Mouse (Mus musculus) stomach, embryonic 15.5 days (tissue): ENCODE results near the gene Mgam. TPM values are rescaled to one million over a fixed set of nuclear protein-coding genes. Genes with fewer than 3 reads are reported as not detected.
"Not testable (repeated sequence)": the region's sequence is repeated elsewhere in the genome, so short reads cannot be mapped to it uniquely, and the experiment has no call there.

Source experiments
- ATAC-seq: fragments of 200-750 bp; cut with Nextera tagmentation; 2 replicates; pipeline ENCODE4 v1.8.0; 2017; ENCODE audit warnings: low read depth, moderate number of reproducible peaks, moderate TSS enrichment; ENCODE audit not compliant: insufficient read depth, low FRiP score
- H3K27ac ChIP-seq: fragments of 300-500 bp; sonication (generic); 2 replicates; pipeline ENCODE4 v1.5.1; 2015; ENCODE audit warnings: mild to moderate bottlenecking, inconsistent platforms
- H3K27me3 ChIP-seq: fragments of 300-500 bp; sonication (generic); replicated peaks from 2 replicates; pipeline ENCODE4 v1.6.1; 2015; ENCODE audit warnings: inconsistent platforms
- H3K36me3 ChIP-seq: fragments of 300-500 bp; sonication (generic); 2 replicates; pipeline ENCODE4 v1.6.1; 2015; ENCODE audit warnings: inconsistent platforms
- H3K4me1 ChIP-seq: fragments of 300-500 bp; sonication (generic); 2 replicates; pipeline ENCODE4 v1.6.1; 2015; ENCODE audit warnings: inconsistent platforms
- H3K4me2 ChIP-seq: fragments of 300-500 bp; sonication (generic); 2 replicates; pipeline ENCODE4 v1.6.1; 2015; ENCODE audit warnings: mild to moderate bottlenecking, inconsistent platforms
- H3K4me3 ChIP-seq: fragments of 300-500 bp; sonication (generic); replicated peaks from 2 replicates; pipeline ENCODE4 v1.5.1; 2015; ENCODE audit warnings: inconsistent platforms
- H3K9ac ChIP-seq: fragments of 300-500 bp; sonication (generic); 2 replicates; pipeline ENCODE4 v1.6.1; 2015; ENCODE audit warnings: inconsistent platforms
- H3K9me3 ChIP-seq: fragments of 300-500 bp; sonication (generic); 2 replicates; pipeline ENCODE4 v1.6.1; 2016; ENCODE audit warnings: inconsistent platforms
- WGBS: fragments of 180-500 bp; shearing (Covaris S2); methylation state at CpG from one replicate; pipeline ENCODE4 v1.1.7; 2015; 5-methylcytosine and 5-hydroxymethylcytosine counted together
- polyA plus RNA-seq: library from polyadenylated mRNA; unstranded; fragments of >200 nt; fragmentation: Nextera tagmentation; extraction: Ambion mirVana; gene quantifications from 2 replicates; pipeline ENCODE4 v1.2.1, GENCODE M21; 2015

Gene Mgam
- polyA plus RNA-seq, 1 experiment from 2014 or later = 6.6 TPM

DNA sequence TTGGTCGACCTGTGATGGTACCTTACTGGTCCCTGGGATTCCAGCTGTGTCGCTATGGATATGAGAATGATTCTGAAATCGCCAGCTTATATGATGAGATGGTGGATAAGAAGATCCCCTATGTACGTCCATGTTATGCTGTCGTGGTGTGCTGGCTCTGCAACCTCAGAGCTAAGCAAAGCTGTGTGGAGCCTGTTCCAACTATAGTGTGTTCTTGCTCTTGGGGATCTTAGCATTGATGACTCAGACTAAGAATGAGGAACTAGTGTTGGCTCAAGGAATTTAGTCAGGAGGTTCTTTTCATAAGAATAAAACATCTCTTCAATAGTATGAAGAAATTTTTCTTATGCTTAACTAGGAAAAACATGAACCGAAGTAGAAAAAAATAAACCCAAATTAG, 120.4 kb downstream of the Mgam start:
- H3K4me2 ChIP-seq, H3K27ac ChIP-seq, H3K9me3 ChIP-seq, H3K9ac ChIP-seq, H3K4me3 ChIP-seq, H3K36me3 ChIP-seq, H3K4me1 ChIP-seq, H3K27me3 ChIP-seq, ATAC-seq: not testable (repeated sequence)
- 82% methylated on average over 6 of the region's 6 CpGs for WGBS

DNA sequence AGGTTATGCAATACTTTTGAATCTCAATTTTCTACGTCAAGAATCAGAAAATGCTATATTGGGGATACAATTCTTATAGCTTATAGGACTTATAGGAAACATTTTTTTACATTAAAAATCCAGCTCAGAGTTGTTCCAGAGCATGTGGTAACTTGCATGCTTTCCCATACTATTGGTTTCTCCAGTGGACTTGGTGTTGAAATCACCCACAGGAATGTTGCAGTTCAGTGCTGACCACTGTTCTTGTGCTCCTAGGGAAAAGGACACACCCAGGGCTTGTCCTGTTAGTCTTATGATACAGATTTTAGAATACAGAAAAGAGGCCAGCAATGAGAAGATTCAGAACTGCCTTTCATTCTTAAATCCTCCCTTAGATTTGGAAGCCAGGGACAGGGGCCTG, 127.3 kb downstream of the Mgam start:
- H3K9ac ChIP-seq = no peak overlapping the region
- no peak overlapping the region for H3K4me3 ChIP-seq
- no peak overlapping the region for H3K27ac ChIP-seq
- H3K4me2 ChIP-seq = no peak overlapping the region
- WGBS = 83% methylated on average over 1 of the region's 1 CpGs
- H3K27me3 ChIP-seq = no peaks in the 10 kb centered on the region
- H3K9me3 ChIP-seq = no peaks in the 10 kb centered on the region
- ATAC-seq = no peak
- no peaks in the 10 kb centered on the region for H3K36me3 ChIP-seq
- no peaks in the 10 kb centered on the region for H3K4me1 ChIP-seq

DNA sequence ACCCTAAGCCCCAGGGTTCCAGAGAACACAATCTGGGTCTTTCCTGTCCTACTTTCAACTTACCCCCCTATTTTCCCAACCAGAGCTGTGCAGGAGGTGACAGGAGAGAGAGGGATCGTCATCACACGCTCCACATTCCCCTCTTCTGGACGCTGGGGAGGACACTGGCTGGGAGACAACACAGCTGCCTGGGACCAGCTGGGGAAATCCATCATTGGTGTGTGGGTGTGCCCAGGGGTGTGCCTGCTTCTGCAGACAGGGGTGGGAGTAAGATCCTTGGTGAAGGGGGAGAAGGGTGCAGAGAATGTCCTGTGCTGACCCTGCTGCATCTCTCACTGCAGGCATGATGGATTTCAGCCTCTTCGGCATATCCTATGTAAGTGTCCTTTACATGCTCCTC, 128.7 kb downstream of the Mgam start:
- H3K36me3 ChIP-seq, H3K27me3 ChIP-seq, H3K9me3 ChIP-seq, H3K9ac ChIP-seq, H3K4me3 ChIP-seq, ATAC-seq, H3K4me1 ChIP-seq, H3K27ac ChIP-seq, H3K4me2 ChIP-seq: not testable (repeated sequence)
- 29% methylated on average over 2 of the region's 4 CpGs for WGBS

DNA sequence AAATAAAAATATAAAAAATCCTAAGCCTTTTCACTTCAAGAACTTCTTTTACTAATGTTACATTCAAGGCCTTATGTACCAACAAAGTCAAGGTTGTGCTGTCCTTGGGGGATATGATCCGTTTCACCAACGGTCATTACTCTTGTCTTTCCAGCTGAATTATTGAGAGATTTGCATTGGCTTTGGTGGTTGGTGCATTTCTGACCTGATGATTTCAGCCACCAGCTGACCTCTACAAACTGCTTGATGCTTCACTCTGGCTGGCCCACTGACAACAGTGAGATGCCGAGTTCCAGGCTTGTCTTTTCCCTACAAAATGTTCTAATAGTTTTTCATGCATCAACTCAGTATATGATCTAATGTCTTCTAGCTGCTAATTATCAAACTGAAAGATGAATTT, 146.0 kb downstream of the Mgam start:
- no peak for ATAC-seq
- Histone ChIP-seq H3K9me3 (no peaks in the 10 kb centered on the region), H3K4me3 (no peak overlapping the region), H3K9ac (no peak overlapping the region), H3K36me3 (no peaks in the 10 kb centered on the region), H3K4me1 (no peaks in the 10 kb centered on the region), H3K27me3 (no peaks in the 10 kb centered on the region), H3K27ac (no peak overlapping the region), H3K4me2 (no peak overlapping the region)
- 81% methylated on average over 3 of the region's 3 CpGs for WGBS

DNA sequence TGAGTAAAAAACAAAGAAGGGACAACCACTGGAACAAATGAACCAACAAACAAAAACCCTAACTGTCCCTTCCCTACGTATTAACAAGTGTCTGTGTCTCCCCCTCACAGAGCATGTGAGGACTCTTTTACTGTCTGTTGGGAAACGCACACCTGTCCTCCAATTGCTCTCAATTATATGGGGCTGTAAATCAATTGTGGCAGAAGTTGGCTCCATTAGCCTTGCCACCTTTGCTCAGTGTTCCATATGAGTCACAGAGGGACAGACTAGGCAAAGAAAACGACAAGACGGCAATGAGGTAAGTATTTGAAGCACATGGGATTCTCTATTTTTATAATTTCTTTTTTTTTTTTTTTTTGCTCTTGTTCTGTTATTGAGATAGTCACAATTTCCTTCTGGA, 149.8 kb downstream of the Mgam start:
- no peak for ATAC-seq
- Histone ChIP-seq H3K9me3 (no peaks in the 10 kb centered on the region), H3K4me2 (no peak overlapping the region), H3K27ac (no peak overlapping the region), H3K36me3 (no peaks in the 10 kb centered on the region), H3K9ac (no peak overlapping the region), H3K4me1 (no peaks in the 10 kb centered on the region), H3K4me3 (no peak overlapping the region), H3K27me3 (no peaks in the 10 kb centered on the region)
- WGBS = 71% methylated on average over 4 of the region's 4 CpGs

DNA sequence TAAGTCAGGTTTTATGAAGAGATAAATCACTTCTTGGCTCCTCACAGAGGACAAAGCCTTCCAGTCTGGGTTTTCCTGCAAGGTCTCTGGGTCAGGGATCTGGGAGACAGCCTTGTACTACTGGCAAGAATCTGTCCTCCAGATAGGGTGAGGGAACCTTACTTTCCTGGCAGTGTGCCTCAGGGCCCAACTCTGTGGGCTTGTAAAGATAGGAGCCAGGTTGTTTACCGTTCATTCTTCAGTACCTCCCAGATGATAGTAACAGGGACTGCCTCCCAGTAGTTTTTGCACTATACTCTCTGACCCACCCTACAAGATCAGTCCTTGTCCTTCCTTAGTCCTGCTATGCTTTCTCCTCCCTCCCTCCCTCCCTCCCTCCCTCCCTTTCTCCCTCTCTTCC, 155.0 kb downstream of the Mgam start:
- Histone ChIP-seq H3K4me3 (no peak overlapping the region), H3K4me1 (no peaks in the 10 kb centered on the region), H3K9ac (no peak overlapping the region), H3K27ac (no peak overlapping the region), H3K4me2 (no peak overlapping the region), H3K27me3 (no peaks in the 10 kb centered on the region), H3K36me3 (no peaks in the 10 kb centered on the region), H3K9me3 (no peaks in the 10 kb centered on the region)
- no peak for ATAC-seq
- 76% methylated on average over 1 of the region's 1 CpGs for WGBS

DNA sequence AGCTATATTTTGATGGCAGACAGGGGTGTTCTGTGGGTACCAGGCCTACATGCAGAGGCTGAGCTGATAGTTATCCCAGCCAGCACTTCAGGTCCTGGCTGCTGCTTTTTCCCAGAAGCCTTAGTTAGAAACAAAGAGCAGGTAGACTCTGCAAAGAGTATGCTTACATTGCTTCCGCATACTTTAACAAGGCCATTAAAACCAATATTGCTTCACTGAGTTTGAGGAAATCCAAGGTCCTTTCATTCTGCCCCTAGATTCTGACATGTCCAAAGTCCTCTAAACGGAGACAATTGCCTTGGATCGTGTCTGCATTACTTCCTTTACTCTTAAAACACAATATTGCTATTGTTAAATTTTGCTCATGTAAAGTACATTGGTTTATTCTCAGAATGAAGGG, 155.7 kb downstream of the Mgam start:
- Histone ChIP-seq H3K4me1 (no peaks in the 10 kb centered on the region), H3K36me3 (no peaks in the 10 kb centered on the region), H3K27ac (no peak overlapping the region), H3K27me3 (no peaks in the 10 kb centered on the region), H3K4me2 (no peak overlapping the region), H3K9ac (no peak overlapping the region), H3K4me3 (no peak overlapping the region), H3K9me3 (no peaks in the 10 kb centered on the region)
- no peak for ATAC-seq
- WGBS = 83% methylated on average over 3 of the region's 3 CpGs

DNA sequence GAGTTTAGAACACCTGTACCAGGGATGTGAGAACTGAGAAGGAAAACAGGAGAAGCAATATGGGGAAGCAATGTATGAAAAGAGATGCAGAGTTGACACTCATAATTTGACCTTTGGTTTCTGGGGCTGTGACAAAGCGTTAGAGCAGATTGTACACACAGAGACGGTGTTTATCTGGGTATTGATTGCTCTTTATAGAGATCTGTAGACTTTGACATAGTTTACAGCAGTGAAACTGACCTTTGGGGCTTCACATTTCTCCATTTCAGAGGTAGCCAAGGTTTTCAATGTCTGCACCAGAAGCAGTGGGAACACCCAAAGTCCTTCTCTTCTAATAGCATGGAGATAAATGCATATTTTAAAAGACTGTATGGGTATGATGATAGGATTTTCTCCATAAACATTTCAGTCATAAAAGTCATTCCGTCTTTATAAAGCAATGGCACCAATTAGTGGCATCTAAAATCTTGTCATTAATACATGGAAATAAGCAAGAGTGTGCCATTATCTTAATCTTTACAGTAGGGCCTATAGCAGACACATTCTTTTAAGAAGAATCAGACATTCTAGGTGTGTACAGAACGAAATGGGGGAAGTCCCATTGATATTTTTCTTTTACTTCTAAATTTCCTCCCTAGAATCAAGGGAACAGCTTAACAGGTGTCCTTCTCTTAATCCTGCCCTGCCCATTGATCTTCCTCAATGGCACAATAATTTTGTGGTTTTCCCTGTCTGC, 166.6 kb downstream of the Mgam start:
- Histone ChIP-seq H3K27me3 (no peaks in the 10 kb centered on the region), H3K4me3 (no peak overlapping the region), H3K36me3 (no peaks in the 10 kb centered on the region), H3K9me3 (no peaks in the 10 kb centered on the region), H3K9ac (no peak overlapping the region), H3K4me2 (no peak overlapping the region), H3K27ac (no peak overlapping the region), H3K4me1 (no peaks in the 10 kb centered on the region)
- ATAC-seq = no peak
- WGBS = 61% methylated on average over 4 of the region's 4 CpGs

DNA sequence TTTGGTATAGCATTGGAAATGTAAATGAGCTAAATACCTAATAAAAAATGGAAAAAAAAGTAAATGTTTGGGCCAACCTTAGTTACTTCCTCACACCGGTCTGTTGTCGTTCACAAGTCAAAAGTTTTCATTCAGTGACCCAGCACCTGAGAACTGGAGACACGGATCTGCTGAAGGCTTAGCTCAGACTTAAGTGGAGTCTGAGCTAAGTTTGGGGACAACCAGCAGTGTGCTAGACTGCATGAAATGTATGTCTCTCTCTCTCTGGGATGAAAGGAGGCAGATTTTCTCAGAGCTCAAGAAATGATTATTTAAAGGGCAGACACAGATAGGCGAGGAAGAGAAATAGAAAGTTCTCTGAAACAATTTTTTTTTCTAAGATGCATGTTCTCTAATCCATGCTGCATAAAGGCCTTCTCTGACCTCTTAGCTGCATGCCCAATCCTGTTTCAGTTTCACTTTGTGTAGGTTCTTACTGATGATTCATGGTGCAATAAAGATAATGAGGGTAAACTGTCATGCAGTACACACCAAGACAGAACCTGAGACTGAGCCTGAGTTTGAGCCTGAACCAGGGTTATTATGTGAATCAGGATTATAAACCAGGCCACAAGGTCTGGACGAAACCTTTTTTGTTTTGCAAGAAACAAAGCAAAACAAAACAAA, 189.7 kb downstream of the Mgam start:
- H3K27ac ChIP-seq = no peak overlapping the region
- H3K9me3 ChIP-seq = no peaks in the 10 kb centered on the region
- no peaks in the 10 kb centered on the region for H3K36me3 ChIP-seq
- ATAC-seq = no peak
- H3K4me2 ChIP-seq = no peak overlapping the region
- 79% methylated on average over 5 of the region's 5 CpGs for WGBS
- no peak overlapping the region for H3K4me3 ChIP-seq
- H3K9ac ChIP-seq = no peak overlapping the region
- H3K27me3 ChIP-seq = no peaks in the 10 kb centered on the region
- H3K4me1 ChIP-seq = no peaks in the 10 kb centered on the region

Other genes starting within 250 kb of the Mgam start
- 13.7 and 16.0 TPM in 2 replicates for gene E330009J07Rik, start 192.7 kb upstream of the Mgam start, polyA plus RNA-seq
- gene Wee2, start 189.7 kb upstream of the Mgam start, polyA plus RNA-seq = 0.05 and 0.09 TPM in 2 replicates
- 159 and 178 TPM in 2 replicates for gene Ssbp1, start 157.5 kb upstream of the Mgam start, polyA plus RNA-seq
- gene Tas2r137, start 137.6 kb upstream of the Mgam start, polyA plus RNA-seq = not detected in 2 replicates
- gene Tas2r108, start 135.3 kb upstream of the Mgam start, polyA plus RNA-seq = not detected in 2 replicates
- not detected in 2 replicates for gene Prss37, start 109.3 kb upstream of the Mgam start, polyA plus RNA-seq
- gene Olfr461, start 73.8 kb upstream of the Mgam start, polyA plus RNA-seq = not detected in 2 replicates
- not detected in 2 replicates for gene Olfr460, start 59.3 kb upstream of the Mgam start, polyA plus RNA-seq
- gene Clec5a, start 43.0 kb upstream of the Mgam start, polyA plus RNA-seq = 2.0 and 2.1 TPM in 2 replicates
- not detected in 2 replicates for gene Tas2r138, start 15.5 kb upstream of the Mgam start, polyA plus RNA-seq